In the genomic region with DNA sequence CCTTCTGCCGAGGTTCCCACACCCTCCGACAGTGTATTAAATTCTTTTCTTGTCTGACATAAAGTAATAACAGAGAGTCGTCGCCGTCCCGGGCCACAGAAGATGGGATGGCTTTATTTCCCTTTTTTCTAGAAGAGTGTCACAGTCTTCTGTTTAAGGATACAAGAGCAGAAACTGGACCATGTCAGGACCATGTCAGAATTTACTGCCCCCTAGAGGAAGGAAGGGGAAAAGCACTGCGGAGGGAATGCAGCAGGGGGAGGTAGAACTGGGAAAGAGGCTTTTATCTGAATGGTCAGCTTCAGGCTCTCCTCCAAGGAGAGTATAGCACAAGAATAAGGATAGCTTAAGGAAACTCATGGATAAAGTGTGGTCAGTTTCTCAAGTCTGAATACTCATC, we compare ENCODE assay signal across 9 mouse cellular contexts.
DNase-seq lines count a peak whose midpoint lies in the region; ATAC-seq and TF ChIP-seq lines count a peak whose summit lies in the region.
"Had no signal": no experiment of that assay in that cellular context is flagged by ENCODE, and none has a peak within 500 bp of the region (broad histone marks: within the 10 kb centered on the region; RNA-seq: fewer than 3 reads in every experiment).

No protein-coding gene starts in this region.

- peak; percentile 51 for TF ChIP-seq CTCF in Patski (IDR thresholded peaks at IDR 0.05)

- CTCF ChIA-PET in Patski (lab: Charles Lee): interaction anchor here (1.0 to 1.5 kb wide), 2 partner anchors 12 to 26 kb away, joined by 3 read pairs; no protein-coding TSS in a partner anchor

- H3K27me3 ChIP-seq in Patski: peaks cover 7% of the 10 kb centered on the region
- H3K27me3 ChIP-seq: liver, embryonic 13.5 days had no signal

- peak; percentile 20 for DNase-seq in kidney, adult 9 months
- DNase-seq in kidney, postnatal 25 days: no peak
- peak; percentile 44 for DNase-seq in ES-CJ7 (ENCODE audit: low read depth, low spot score)
- no peak for DNase-seq in Patski (ENCODE audit: low read depth, low spot score)
- DNase-seq in embryo, embryonic 11.5 days (ENCODE audit: low read depth, low spot score): peak; percentile 27
- DNase-seq in right cerebral cortex, postnatal 25 days: no peak
- DNase-seq in layer of hippocampus, postnatal 14 days (ENCODE audit: low spot score in 2 of 2): no peak
- DNase-seq: liver, embryonic 13.5 days; thymus, adult 2 months had no signal

- POLR2A ChIA-PET in Patski (lab: Charles Lee): no interaction called here

- in situ Hi-C loops in Patski (cut with MboI; ENCODE audit: low pct_unique_long_range_greater_than_20kb): no loop called here

- ATAC-seq in Patski: no peak

Comparison
In these comparisons a context has a peak if more than half of its experiments do, and no peak if none do; other contexts are left out.
1. DNase-seq: peak in kidney, adult 9 months (single experiment), ES-CJ7 (single experiment) and embryo, embryonic 11.5 days (single experiment); none in kidney, postnatal 25 days (0 of 2), Patski (single experiment), right cerebral cortex, postnatal 25 days (single experiment) and layer of hippocampus, postnatal 14 days (0 of 2).